Mouse (Mus musculus): ENCODE measurements around the gene Rab3il1. TPM values are rescaled to one million over a fixed set of nuclear protein-coding genes. Genes with fewer than 3 reads are reported as not detected.

Rab3il1 gene
- polyA plus RNA-seq, 1 experiment from 2014 or later: 30.6 TPM

- DNase-seq (ENCODE audit: low spot score): no peak
- WGBS: 96% methylated on average over 8 of the region's 8 CpGs
- no peak overlapping the region for H3K4me2 ChIP-seq (ENCODE audit: low read length)
Measured at GRCm38 (mm10) chr19:10070186-10070980, 68.9 kb downstream of the Rab3il1 start.

DNA sequence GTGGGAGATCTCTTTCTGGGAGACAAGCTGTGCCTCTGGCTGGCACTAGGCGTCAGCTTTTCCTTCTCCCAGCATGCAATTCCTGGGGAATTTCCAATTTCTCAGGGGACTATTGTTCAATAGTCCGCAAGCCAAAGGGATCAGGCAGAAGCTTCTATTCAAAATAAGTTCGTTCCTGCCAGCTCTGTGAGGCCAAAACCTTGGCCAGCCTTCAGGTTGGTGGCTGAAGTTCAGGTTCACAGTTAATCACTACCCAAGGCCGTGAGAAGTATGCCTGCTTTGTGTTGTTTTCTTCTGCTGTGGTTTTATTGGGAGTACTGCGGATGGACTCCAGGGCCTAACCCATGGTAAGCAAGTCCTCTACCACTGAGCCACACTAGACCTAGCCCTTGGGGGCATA lies 69.7 kb downstream of the Rab3il1 start:
- H3K9ac ChIP-seq (ENCODE audit: low read depth, low read length): no peak overlapping the region
- ATAC-seq (replicated peaks; ENCODE audit: low FRiP score, low read depth) (no peak), DNase-seq (ENCODE audit: low spot score) (no peak)
- WGBS: 85% methylated on average over 5 of the region's 5 CpGs
- no peak overlapping the region for H3K4me2 ChIP-seq (ENCODE audit: low read length)
- H3K4me3 ChIP-seq (replicated peaks; ENCODE audit: low read depth, low read length): no peak overlapping the region
- peaks cover 43% of the 10 kb centered on the region for H3K36me3 ChIP-seq (ENCODE audit: insufficient read depth, low read length)
- H3K9me3 ChIP-seq (replicated peaks; ENCODE audit: low read length): no peaks in the 10 kb centered on the region
- H3K27ac ChIP-seq: no peak overlapping the region
- TF ChIP-seq CTCF (IDR thresholded peaks at IDR 0.05; ENCODE audit: low read depth): no peak
- H3K4me1 ChIP-seq (replicated peaks; ENCODE audit: insufficient read depth, low read length): no peaks in the 10 kb centered on the region
- no peaks in the 10 kb centered on the region for H3K27me3 ChIP-seq (ENCODE audit: insufficient read depth, low read length)

More at GRCm38 (mm10) chr19:10070186-10070980, 68.9 kb downstream of the Rab3il1 start:
- Histone ChIP-seq H3K36me3 (ENCODE audit: insufficient read depth, low read length) (peaks cover 41% of the 10 kb centered on the region), H3K27ac (no peak overlapping the region), H3K9me3 (replicated peaks; ENCODE audit: low read length) (no peaks in the 10 kb centered on the region), H3K9ac (ENCODE audit: low read depth, low read length) (no peak overlapping the region), H3K4me1 (replicated peaks; ENCODE audit: insufficient read depth, low read length) (no peaks in the 10 kb centered on the region), H3K4me3 (replicated peaks; ENCODE audit: low read depth, low read length) (no peak overlapping the region), H3K27me3 (ENCODE audit: insufficient read depth, low read length) (no peaks in the 10 kb centered on the region)
- no peak for TF ChIP-seq CTCF (IDR thresholded peaks at IDR 0.05; ENCODE audit: low read depth)
- ATAC-seq (replicated peaks; ENCODE audit: low FRiP score, low read depth): no peak

DNA sequence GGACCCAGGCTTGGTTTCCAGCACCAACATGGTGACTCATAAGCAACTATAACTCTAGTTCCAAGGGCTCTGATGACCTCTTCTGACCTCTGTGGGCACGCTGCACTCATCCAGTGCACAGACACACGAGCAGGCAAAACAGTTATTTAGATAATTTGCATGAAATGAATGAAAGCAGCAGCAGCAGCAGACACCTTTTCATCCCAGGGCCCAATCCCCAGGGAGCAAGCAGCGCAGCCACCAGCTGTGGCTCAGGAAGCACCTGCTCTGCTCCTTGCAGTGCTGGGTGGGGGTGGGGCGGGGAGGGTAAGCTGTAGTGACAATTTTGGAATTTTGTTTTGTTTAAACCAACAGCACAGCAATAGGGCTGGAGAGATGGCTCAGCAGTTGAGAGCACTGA lies 70.4 kb downstream of the Rab3il1 start:
- WGBS: 81% methylated on average over 4 of the region's 4 CpGs
- Histone ChIP-seq H3K9me3 (replicated peaks; ENCODE audit: low read length) (no peaks in the 10 kb centered on the region), H3K27ac (no peak overlapping the region), H3K27me3 (ENCODE audit: insufficient read depth, low read length) (no peaks in the 10 kb centered on the region), H3K9ac (ENCODE audit: low read depth, low read length) (no peak overlapping the region), H3K4me3 (replicated peaks; ENCODE audit: low read depth, low read length) (no peak overlapping the region), H3K36me3 (ENCODE audit: insufficient read depth, low read length) (peaks cover 48% of the 10 kb centered on the region), H3K4me1 (replicated peaks; ENCODE audit: insufficient read depth, low read length) (no peaks in the 10 kb centered on the region), H3K4me2 (ENCODE audit: low read length) (no peak overlapping the region)
- no peak for ATAC-seq (replicated peaks; ENCODE audit: low FRiP score, low read depth)
- no peak for TF ChIP-seq CTCF (IDR thresholded peaks at IDR 0.05; ENCODE audit: low read depth)
- no peak for DNase-seq (ENCODE audit: low spot score)

DNA sequence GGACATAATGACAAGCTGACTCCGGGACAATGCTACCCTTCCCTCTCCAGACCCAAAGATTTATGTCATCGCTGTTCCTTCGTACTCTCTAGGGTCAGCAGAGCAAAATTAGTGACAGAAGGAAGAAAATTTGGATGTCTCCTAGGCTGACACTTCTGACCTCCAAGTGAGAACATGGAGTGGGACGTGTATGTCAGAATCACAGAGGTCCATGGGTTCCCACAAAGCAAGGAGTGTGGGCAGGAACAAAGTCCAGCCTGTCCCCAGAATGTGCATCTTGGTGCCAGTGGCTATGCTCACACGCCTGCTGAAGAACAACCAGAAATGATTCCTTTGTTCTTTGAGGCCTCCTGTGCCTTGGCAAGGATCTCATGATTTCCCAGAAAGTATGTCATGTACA lies 71.7 kb downstream of the Rab3il1 start:
- Histone ChIP-seq H3K27me3 (ENCODE audit: insufficient read depth, low read length) (no peaks in the 10 kb centered on the region), H3K27ac (no peak overlapping the region), H3K9ac (ENCODE audit: low read depth, low read length) (no peak overlapping the region), H3K9me3 (replicated peaks; ENCODE audit: low read length) (no peaks in the 10 kb centered on the region), H3K4me2 (ENCODE audit: low read length) (no peak overlapping the region), H3K4me1 (replicated peaks; ENCODE audit: insufficient read depth, low read length) (no peaks in the 10 kb centered on the region), H3K36me3 (ENCODE audit: insufficient read depth, low read length) (peaks cover 57% of the 10 kb centered on the region), H3K4me3 (replicated peaks; ENCODE audit: low read depth, low read length) (no peak overlapping the region)
- no peak for ATAC-seq (replicated peaks; ENCODE audit: low FRiP score, low read depth)
- WGBS: 92% methylated on average over 5 of the region's 5 CpGs
- TF ChIP-seq CTCF (IDR thresholded peaks at IDR 0.05; ENCODE audit: low read depth): no peak
- DNase-seq (ENCODE audit: low spot score): no peak

- Histone ChIP-seq H3K36me3 (ENCODE audit: insufficient read depth, low read length) (peaks cover 66% of the 10 kb centered on the region), H3K4me2 (ENCODE audit: low read length) (no peak overlapping the region), H3K9ac (ENCODE audit: low read depth, low read length) (no peak overlapping the region), H3K27me3 (ENCODE audit: insufficient read depth, low read length) (no peaks in the 10 kb centered on the region), H3K4me3 (replicated peaks; ENCODE audit: low read depth, low read length) (no peak overlapping the region), H3K9me3 (replicated peaks; ENCODE audit: low read length) (no peaks in the 10 kb centered on the region), H3K4me1 (replicated peaks; ENCODE audit: insufficient read depth, low read length) (no peaks in the 10 kb centered on the region), H3K27ac (no peak overlapping the region)
- no peak for ATAC-seq (replicated peaks; ENCODE audit: low FRiP score, low read depth)
- no peak for TF ChIP-seq CTCF (IDR thresholded peaks at IDR 0.05; ENCODE audit: low read depth)
- WGBS: 76% methylated on average over 6 of the region's 6 CpGs
- DNase-seq (ENCODE audit: low spot score): no peak
Measured at GRCm38 (mm10) chr19:10078392-10078791, 76.9 kb downstream of the Rab3il1 start.

DNA sequence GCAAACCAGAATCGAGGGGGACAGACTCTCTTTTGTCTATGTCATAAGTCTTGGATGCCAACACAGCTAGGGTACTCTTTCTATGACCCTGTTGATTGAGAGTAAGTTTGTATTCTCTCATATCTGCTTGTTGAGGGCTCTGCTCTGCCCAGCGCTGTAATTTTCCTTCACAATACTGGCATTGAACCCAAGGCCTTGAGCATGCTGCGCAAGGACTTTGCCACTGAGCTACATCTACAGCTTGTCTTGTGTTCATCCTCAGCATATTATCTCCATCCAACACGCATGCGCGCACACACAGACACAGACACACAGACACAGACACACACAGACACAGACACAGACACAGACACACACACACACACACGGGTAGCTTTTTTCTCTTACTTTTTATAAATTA lies 78.9 kb downstream of the Rab3il1 start:
- Histone ChIP-seq H3K27ac (no peak overlapping the region), H3K4me1 (replicated peaks; ENCODE audit: insufficient read depth, low read length) (no peaks in the 10 kb centered on the region), H3K4me3 (replicated peaks; ENCODE audit: low read depth, low read length) (no peak overlapping the region), H3K36me3 (ENCODE audit: insufficient read depth, low read length) (peaks cover 54% of the 10 kb centered on the region), H3K9me3 (replicated peaks; ENCODE audit: low read length) (no peaks in the 10 kb centered on the region), H3K4me2 (ENCODE audit: low read length) (no peak overlapping the region), H3K27me3 (ENCODE audit: insufficient read depth, low read length) (no peaks in the 10 kb centered on the region), H3K9ac (ENCODE audit: low read depth, low read length) (no peak overlapping the region)
- WGBS: 95% methylated on average over 7 of the region's 7 CpGs
- no peak for TF ChIP-seq CTCF (IDR thresholded peaks at IDR 0.05; ENCODE audit: low read depth)
- DNase-seq (ENCODE audit: low spot score) (no peak), ATAC-seq (replicated peaks; ENCODE audit: low FRiP score, low read depth) (no peak)

All from kidney, postnatal 0 days (tissue).